Mouse (Mus musculus) heart, postnatal 0 days (tissue): ENCODE data around the gene Tagln.

Experiments used
- CTCF ChIP-seq: IDR thresholded peaks from 2 replicates; pipeline ENCODE4 v1.5.1; 2016; ENCODE audit warnings: antibody characterized with exemption, control low read depth, low read depth
- EP300 ChIP-seq: IDR thresholded peaks from 2 replicates; pipeline ENCODE4 v1.6.1; 2016; ENCODE audit warnings: antibody characterized with exemption, low read depth

DNA sequence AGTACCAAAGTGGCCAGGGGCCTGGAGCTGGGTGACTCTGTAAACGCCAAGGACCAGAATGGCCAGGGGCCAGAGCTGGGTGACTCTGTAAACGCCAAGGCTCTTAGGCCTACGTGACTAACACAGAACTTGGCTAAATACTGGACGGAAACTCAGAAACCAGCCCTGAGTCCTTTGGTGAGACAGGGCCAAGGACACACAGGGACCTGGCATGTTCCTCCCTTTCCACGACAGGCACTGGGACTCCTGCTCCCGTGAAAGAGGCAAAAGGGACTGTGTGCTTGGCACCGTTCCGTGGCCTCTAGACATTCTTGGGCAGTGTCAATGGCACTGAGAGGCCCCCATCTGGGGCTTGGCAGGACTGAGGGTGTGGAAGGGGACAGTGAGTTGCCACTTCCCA lies 2.2 kb upstream of the Tagln start:
- TF ChIP-seq CTCF (no peak), EP300 (no peak)
